Mouse (Mus musculus): ENCODE data around the gene Acat2.

DNA sequence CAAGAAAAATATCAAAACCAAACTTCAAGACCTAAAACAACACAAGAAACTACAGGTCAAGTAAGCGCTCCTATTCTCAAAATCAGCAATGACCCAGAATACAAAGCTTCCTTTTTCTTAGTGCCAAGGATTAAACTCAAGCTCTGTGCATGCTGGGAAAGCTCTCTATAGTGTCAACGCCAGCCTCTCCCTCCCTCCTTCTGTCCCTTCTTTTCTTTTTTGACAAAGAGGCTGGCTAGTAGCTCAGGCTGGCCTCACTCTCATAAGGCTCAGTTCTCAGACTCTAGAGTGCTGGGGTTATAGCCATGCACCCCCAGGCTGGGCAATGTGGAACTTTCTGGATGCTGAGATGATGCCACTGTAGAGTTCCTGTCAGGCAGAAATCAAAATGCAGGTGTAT lies 22.5 kb downstream of the Acat2 start:
- TF ChIP-seq GATA1 (IDR thresholded peaks at IDR 0.05; ENCODE audit: borderline replicate concordance, low read length) (no peak), FLI1 (IDR thresholded peaks at IDR 0.05; ENCODE audit: low read length) (no peak)
